Mouse (Mus musculus) heart, postnatal 10 days (tissue): ENCODE results near the gene Ntn1. TPM values are rescaled to one million over a fixed set of nuclear protein-coding genes. Genes with fewer than 3 reads are reported as not detected.
A peak's percentile ranks its signal among the peaks of the same experiment; 100 is the strongest.

Experiments used
- DNase-seq, 2 experiments: peaks; one replicate each; pipeline ENCODE4 v3.0.0; 2021
- intact Hi-C: fragments of 180-260 bp; cut with DNase I; formaldehyde crosslinking; loops from one replicate; pipeline ENCODE4 v1.15.1; 2025
- total RNA-seq, 2 experiments: library from RNA; stranded (reverse); gene quantifications; 2 replicates each; pipeline ENCODE4 v1.2.3; 2021

Ntn1 gene
- total RNA-seq, 2 experiments from 2014 or later = 72.8 to 80.5 TPM

- peak; percentile 85 to 92 for DNase-seq
- intact Hi-C loops = loop anchor here (1.0 to 10.0 kb wide), 4 partner anchors 195 to 591 kb away; no protein-coding TSS in a partner anchor
These were observed 7.5 kb upstream of the Ntn1 start for GRCm38 (mm10) chr11:68408127-68408526.

DNA sequence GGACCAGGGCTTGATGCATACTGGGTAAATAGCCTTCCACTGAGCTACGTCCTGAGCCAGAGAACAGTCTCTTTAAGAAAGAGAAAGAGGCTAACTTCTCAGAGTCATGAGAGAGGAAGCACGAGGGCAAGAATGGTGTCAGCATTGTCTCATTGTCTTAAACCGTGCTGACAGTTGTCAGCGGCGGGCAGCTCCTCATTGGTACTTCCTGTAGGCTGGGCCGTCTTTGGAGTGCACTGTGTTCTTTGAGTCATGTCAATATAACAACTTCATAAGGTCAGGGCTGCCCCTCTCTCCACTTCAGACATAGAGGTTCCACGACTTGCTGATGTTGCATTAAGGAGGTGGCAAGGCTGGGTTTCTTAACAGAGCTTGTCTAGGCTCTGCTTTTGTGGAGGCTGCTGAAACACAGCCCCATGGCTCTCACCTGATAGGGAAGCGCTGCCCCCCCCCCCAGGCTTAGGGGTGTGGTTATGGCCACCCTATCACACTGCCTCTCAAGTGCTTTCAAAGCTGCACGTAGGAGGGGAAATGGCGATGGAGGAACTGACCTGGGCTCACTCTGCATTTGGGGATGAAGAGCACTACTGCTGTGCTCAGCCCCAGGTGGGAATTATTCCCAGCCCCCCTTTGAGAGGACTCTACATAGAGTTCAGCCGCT is 6.8 kb upstream of the Ntn1 start:
- intact Hi-C loops = loop anchor here (5.0 to 10.0 kb wide), 2 partner anchors 513 to 590 kb away; no protein-coding TSS in a partner anchor
- DNase-seq = no peak

DNA sequence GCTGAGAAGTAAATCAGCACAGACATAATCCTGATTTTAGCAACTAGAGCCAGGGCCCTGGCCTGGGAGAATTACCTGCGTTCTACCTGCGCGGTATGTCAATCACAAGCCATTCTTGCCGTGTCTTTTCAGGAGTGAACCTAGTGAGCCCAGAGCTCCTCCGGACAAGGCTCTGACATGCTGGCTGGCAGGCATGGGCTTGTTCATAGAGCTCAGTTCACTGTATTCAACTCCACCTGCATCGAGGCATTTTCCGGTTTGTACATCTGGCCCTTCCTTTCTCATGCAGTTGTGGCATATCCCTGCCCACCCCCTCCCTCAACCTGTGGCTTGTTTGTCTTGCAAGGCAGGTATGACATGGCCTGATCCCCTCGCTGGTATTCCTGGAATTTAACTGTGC is 5.0 kb upstream of the Ntn1 start:
- DNase-seq = no peak
- intact Hi-C loops = loop anchor here (5.0 to 10.0 kb wide), 2 partner anchors 511 to 588 kb away; no protein-coding TSS in a partner anchor

DNA sequence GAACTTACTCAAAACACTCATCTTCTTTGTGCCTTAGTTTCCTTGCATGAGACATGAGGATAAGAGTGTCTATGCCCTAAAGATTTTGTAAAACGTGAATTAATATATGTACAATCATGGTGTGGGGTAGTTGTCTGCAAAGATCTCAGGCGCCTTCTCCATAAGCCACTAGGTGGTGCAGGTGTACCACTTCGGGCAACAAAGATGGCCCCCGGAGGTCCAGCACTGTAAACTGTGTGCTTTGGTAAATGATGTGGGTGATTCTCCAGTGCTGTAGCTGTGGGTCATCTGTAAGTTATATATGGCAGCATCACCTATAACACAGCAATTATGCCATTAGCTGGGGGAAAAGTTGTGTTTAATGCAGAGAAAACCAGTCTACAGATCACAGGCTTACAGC is 3.6 kb upstream of the Ntn1 start:
- no peak for DNase-seq
- intact Hi-C loops = loop anchor here (10.0 kb wide), 1 partner anchor 509 kb away; no protein-coding TSS in a partner anchor

DNA sequence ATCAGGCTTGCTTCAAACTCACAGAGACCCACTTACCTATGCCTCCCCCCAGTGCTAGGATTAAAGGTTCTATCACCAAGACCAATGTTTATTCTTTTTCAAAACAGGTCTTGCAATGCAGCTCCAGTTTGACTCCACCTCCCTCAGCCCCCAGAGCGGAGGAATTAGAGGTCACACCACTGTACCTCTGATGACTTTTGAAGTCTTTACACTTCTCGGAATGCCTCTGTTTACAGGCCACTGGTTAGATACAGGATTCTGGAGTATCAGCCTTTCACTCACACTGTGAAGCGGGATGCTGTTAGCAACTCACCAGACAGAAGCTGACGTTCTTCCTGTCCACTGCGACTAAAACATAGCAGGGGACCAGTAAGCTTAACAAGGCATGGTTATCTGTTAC is 805 bp upstream of the Ntn1 start:
- intact Hi-C loops = loop anchor here (10.0 kb wide), 1 partner anchor 507 kb away; no protein-coding TSS in a partner anchor

GRCm38 (mm10) chr11:68400021-68400671 is 477 bp downstream of the Ntn1 start:
- DNase-seq = peak; percentile 67 to 69
- intact Hi-C loops = loop anchor here (10.0 kb wide), 1 partner anchor 505 kb away; no protein-coding TSS in a partner anchor

More for the DNA sequence above, 805 bp upstream of the Ntn1 start:
- DNase-seq = no peak

DNA sequence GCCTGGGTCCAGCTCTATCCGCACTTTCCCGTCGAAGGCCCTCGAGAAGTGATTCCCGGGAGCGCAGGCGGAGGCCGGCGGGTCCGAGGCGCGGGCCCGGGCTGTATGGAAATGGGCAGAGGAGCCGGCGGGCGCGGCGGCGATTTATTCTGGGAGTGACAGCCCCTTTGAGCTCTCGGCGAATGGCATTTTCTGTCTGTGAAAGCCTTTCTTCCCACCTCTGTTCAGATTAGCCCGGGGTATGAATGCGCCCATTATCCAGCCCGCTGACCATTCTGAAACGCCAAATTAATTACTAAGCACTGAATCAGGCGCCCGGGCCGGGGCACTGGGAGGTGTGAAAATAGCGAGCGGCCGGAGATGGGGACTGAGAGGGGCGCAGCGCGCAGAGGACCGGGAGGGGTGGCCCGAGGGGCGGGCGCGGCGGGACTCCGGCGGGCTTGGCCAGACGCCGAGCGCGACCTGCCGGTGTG is 1.0 kb downstream of the Ntn1 start:
- DNase-seq = no peak
- intact Hi-C loops = loop anchor here (10.0 kb wide), 1 partner anchor 505 kb away; no protein-coding TSS in a partner anchor

- intact Hi-C loops = no loop called here
- DNase-seq = peak in 1 of 2 experiments; percentile 41
These were observed 1.6 kb downstream of the Ntn1 start for GRCm38 (mm10) chr11:68398891-68399547.

GRCm38 (mm10) chr11:68395546-68395945 is 5.1 kb downstream of the Ntn1 start:
- intact Hi-C loops = no loop called here
- DNase-seq = no peak

DNA sequence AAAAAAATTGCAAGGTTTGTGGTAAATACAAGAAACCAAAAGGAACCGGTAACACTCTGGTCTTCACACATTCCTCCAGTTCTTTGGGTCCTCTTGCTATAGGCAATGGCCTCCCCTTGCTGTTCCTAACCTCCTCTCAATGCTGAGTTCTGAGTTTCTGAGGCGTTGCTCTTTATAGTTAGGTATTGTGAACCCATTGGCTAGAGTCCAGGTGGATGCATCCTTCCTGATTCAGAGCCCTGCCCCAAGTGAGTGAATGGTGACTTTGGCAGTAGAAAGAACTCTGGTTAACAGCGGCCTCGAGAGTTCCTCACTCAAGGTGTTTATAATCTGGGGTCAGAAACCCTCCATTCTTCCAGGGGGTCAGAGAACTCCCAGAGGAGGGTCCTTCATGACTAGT is 5.9 kb downstream of the Ntn1 start:
- intact Hi-C loops = no loop called here
- no peak for DNase-seq

GRCm38 (mm10) chr11:68393897-68394490 is 6.6 kb downstream of the Ntn1 start:
- DNase-seq = no peak
- intact Hi-C loops = no loop called here

GRCm38 (mm10) chr11:68390381-68391287 is 10.0 kb downstream of the Ntn1 start:
- DNase-seq = peak; percentile 63 to 75
- intact Hi-C loops = no loop called here

- intact Hi-C loops = no loop called here
- DNase-seq = peak in 1 of 2 experiments; percentile 47
These were observed 11.0 kb downstream of the Ntn1 start for GRCm38 (mm10) chr11:68389621-68390020.

DNA sequence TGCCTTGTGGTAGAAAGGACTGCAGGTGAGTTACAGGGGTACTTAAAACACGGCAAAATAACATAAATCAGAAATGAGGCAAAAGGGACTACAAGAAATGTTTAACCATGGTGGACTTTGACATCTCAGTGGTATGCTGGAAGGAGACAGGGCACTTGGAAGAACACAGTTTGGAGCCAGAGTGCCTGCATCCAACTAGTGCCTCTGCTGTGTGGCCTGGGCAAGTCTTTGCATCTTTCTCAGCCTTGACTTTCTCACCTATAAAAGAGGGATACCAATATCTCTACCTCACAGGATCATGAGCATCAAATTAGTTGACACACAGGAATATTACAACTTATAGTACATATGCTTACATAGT is 12.0 kb downstream of the Ntn1 start:
- no peak for DNase-seq
- intact Hi-C loops = no loop called here

GRCm38 (mm10) chr11:68387971-68388654 is 12.5 kb downstream of the Ntn1 start:
- no peak for DNase-seq
- intact Hi-C loops = no loop called here

DNA sequence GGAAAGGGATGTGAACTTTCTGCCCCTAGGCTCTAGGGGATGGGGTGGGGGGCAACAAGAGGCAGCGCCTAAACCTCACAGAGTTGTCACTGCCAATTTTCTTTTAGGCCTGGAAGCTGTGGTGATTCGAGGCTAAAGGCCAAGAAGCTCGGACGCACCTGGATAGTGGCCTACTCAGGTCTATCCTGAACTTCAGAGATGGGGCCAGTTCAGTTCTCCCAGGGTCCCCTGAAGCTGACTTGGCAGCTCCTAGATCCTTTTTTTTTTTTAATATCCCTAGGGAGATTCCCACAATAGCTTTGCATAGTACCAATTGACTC is 13.2 kb downstream of the Ntn1 start:
- DNase-seq = no peak
- intact Hi-C loops = no loop called here

GRCm38 (mm10) chr11:68386589-68387440 is 13.8 kb downstream of the Ntn1 start:
- peak; percentile 80 to 82 for DNase-seq
- intact Hi-C loops = no loop called here

- intact Hi-C loops = no loop called here
- DNase-seq = peak; percentile 62 to 63
These were observed 14.6 kb downstream of the Ntn1 start for GRCm38 (mm10) chr11:68385921-68386588.
